Mouse (Mus musculus) gastrocnemius, postnatal 10 days (tissue): Measurements from ENCODE around the gene Gm13539. TPM values are rescaled to one million over a fixed set of nuclear protein-coding genes. Genes with fewer than 3 reads are reported as not detected.

Experiments used
- DNase-seq: peaks from one replicate; pipeline ENCODE4 v3.0.0; 2021; ENCODE audit warnings: mixed read lengths
- total RNA-seq, 2 experiments: library from RNA; stranded (reverse); gene quantifications; 2 replicates each; pipeline ENCODE4 v1.2.3; 2021

The Gm13539 gene
- total RNA-seq, 2 experiments from 2014 or later: not detected

DNA sequence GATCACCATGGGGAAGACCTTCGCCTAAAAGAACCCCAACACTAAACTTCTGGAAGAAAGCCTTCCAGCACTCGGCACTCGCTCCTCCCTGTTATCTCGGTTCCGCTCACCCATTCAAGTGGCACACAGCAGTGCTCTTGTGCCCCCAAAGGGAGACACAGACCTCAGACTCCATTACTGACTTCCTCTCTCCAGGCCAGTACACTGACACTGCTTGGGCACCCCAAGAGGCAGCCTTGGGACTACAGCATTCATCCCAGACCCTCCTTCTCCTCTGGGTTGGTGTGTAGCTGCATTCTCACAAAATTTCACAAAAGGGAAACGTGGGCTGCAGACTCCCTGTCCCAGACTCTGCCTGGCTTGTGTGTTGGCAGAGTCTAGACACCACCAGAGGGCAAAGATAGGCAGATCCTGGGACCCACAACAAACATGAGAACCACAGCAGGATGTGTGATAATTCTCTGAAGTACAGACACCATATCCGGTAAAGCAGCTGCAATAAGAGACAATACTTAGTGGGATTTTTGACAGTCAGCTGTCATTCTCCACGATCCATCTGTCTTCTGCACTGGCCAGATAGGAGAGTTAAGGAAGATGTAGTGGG, 46.4 kb downstream of the Gm13539 start:
- no peak for DNase-seq

DNA sequence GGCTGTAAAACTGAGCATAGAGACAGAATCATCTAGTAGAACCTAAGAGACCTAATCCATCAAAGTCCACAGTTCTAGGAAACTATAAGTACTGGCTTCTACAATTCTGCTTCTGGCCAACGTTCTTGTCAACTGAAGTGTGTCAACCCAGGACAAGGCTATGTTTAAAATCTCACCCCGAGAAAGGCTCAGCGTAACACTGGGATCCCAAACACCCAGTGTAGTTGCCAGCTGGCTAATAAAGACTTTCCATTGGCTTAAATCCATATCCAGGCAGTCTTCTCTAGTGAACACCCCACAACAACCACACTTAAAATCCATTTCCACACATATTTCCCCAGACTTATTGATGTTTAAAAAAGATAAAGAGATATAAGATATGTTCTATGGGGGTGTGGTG, 48.7 kb downstream of the Gm13539 start:
- no peak for DNase-seq

DNA sequence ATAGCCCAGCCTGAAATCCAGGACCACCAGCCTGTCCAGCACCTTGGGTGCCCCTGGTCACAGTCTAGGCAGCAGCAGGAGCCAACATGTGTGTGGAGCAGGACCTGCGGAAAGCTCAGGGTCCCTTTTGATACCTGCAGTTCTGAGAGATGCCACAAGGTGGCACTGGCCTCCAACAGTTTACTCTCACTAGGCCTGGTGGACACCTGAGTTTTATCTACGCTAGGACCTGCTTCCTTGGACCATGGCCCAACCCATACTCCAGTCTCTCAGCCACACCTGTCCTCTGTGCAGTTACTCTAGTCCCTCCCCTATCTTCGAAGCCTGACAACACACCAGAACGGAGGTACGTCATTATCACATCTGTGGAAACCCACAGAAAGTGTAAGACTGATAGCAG, 54.2 kb downstream of the Gm13539 start:
- peak; percentile 74 for DNase-seq

Other genes with a start within 250 kb of the Gm13539 start
- 10 to 100 TPM; 13.3 to 16.4 TPM for gene Traf2, start 235.3 kb upstream of the Gm13539 start, total RNA-seq
- 100 to 1,000 TPM; 177 to 185 TPM for gene Edf1, start 224.4 kb upstream of the Gm13539 start, total RNA-seq
- 1 to 10 TPM; 2.7 to 4.1 TPM for gene Mamdc4, start 207.4 kb upstream of the Gm13539 start, total RNA-seq
- 10 to 100 TPM; 45.8 to 49.0 TPM for gene Phpt1, start 207.0 kb upstream of the Gm13539 start, total RNA-seq
- under 1 TPM; 0.14 to 0.38 TPM for gene Ajm1, start 200.5 kb upstream of the Gm13539 start, total RNA-seq
- 10 to 100 TPM; 49.6 to 58.7 TPM for gene Rabl6, start 173.7 kb upstream of the Gm13539 start, total RNA-seq
- not detected for gene Ccdc183, start 164.6 kb upstream of the Gm13539 start, total RNA-seq
- 10 to 100 TPM; 12.2 to 13.9 TPM for gene Tmem141, start 160.3 kb upstream of the Gm13539 start, total RNA-seq
- gene Fcna, start 154.2 kb upstream of the Gm13539 start, total RNA-seq: 1 to 10 TPM; 5.6 to 6.5 TPM
- gene Lcn8, start 129.1 kb upstream of the Gm13539 start, total RNA-seq: 10 to 100 TPM; 27.7 to 36.4 TPM
- gene Lcn5, start 124.3 kb upstream of the Gm13539 start, total RNA-seq: not detected
- gene Lcn6, start 105.5 kb upstream of the Gm13539 start, total RNA-seq: not detected
- gene Lcn10, start 99.5 kb upstream of the Gm13539 start, total RNA-seq: not detected
- not detected for gene Obp2a, start 82.2 kb upstream of the Gm13539 start, total RNA-seq
- 10 to 100 TPM; 18.3 to 20.4 TPM for gene Bmyc, start 75.5 kb upstream of the Gm13539 start, total RNA-seq
- not detected for gene Obp2b, start 45.2 kb upstream of the Gm13539 start, total RNA-seq
- gene Lcn3, start 16.7 kb upstream of the Gm13539 start, total RNA-seq: not detected
- not detected for gene Lcn11, start 5.2 kb upstream of the Gm13539 start, total RNA-seq
- gene Glt6d1, start 33.6 kb downstream of the Gm13539 start, total RNA-seq: not detected
- not detected for gene Lcn9, start 40.9 kb downstream of the Gm13539 start, total RNA-seq
- gene Sohlh1, start 65.0 kb downstream of the Gm13539 start, total RNA-seq: not detected
- gene Kcnt1, start 81.5 kb downstream of the Gm13539 start, total RNA-seq: under 1 TPM; 0.12 to 0.34 TPM
- gene Camsap1, start 201.0 kb downstream of the Gm13539 start, total RNA-seq: 10 to 100 TPM; 29.5 to 34.8 TPM
- gene Ubac1, start 239.5 kb downstream of the Gm13539 start, total RNA-seq: 100 to 1,000 TPM; 185 to 191 TPM